Mouse (Mus musculus) lung, postnatal 0 days (tissue): Measurements from ENCODE around the gene Sys1.

Experiments
- CTCF ChIP-seq: IDR thresholded peaks from 2 replicates; pipeline ENCODE4 v1.5.1; 2016; ENCODE audit warnings: antibody characterized with exemption, mild to moderate bottlenecking
- EP300 ChIP-seq: IDR thresholded peaks from 2 replicates; pipeline ENCODE4 v1.6.1; 2016; ENCODE audit warnings: antibody characterized with exemption, mild to moderate bottlenecking, control low read depth

DNA sequence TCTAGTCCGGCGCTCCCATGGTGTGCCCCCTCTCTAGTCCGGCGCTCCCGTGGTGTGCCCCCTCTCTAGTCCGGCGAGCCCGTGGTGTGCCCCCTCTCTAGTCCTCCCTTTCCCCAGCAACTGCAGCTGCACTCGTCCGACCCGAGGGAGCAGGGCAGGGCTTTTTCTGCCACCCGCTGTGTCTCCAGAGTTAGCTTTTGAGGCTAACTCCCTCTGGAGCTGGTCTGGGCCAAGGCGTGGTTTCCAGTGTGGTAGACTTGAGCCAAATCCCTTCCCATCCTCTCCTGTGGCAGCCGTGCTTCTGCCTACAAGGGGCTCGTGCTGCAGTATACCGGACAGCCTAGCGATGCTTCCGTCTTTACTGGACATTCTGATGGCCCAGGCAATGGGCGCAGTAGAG, 51.0 kb downstream of the Sys1 start:
- TF ChIP-seq CTCF (no peak), EP300 (no peak)
